Mouse (Mus musculus): ENCODE results near the gene Olfr1248. TPM values are rescaled to one million over a fixed set of nuclear protein-coding genes. Genes with fewer than 3 reads are reported as not detected.

Gene Olfr1248
- polyA plus RNA-seq (2014; fragmentation: Illumina TruSeq; extraction: RNeasy Lipid Tissue Mini Kit (QIAGEN cat#74804); ENCODE audit: insufficient read depth, low read depth, low replicate concordance), result not detected

DNA sequence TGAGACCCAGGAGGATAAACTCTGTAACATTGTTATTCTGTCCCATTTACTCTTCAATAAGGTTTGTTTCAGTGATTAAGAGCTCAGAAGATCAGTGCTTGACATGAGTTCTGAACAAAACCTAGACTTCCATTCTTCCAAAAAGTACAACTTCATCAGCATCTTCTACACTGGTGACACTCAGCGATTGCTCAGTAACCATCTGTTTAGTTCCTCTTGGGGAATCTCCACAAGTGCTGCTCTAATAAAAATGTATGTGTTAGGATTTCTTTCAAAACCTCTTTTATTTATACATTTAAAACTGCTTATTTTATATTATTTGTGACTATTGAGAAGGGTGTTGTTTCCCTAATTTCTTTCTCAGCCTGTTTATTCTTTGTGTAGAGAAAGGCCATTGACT, at the start of gene Olfr1248:
Gene Olfr1248, minus strand, starts transcription at position 101 of the 400 bp plus-strand sequence.

DNA sequence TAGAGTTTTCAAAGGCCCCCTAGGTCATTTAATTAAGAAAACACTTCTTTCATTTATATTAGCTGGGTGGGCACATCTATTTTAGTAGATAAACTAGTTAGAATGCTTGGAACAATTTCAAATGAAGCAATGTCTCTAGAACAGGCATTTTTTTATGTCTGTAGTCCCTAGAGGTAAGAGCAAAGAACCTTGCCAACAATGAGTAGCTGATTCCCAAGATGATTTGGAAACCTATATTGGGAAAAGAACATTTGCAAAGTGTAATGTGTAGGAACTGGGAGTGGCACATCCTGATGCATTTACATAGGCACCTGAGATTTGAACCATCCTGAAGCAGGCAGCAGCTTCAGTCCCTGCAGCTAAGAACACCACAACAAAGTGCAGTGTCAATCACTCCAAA, 43.3 kb upstream of the Olfr1248 start, which contains the start of gene Olfr1250:
Gene Olfr1250, minus strand, starts transcription at position 101 of the 400 bp plus-strand sequence.

DNA sequence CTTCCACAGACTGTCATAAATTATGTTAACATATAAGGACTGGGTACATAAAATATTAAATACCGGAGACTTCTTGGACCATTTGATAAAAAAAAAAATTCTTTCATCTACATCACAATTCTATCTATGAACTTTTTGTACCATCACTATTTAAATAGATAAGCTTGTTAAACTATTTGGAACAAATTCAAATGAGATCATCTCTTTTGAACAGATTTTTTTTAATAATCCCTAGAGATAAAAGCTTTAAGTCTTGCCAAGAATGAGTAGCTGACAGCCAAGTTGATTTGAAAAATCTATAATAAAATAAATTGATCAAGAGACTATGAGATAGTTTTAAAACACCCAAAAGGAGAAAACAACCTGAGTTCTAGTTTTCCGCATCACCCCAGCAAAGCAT, 16.8 kb upstream of the Olfr1248 start, which contains the start of gene Olfr1249:
Gene Olfr1249, minus strand, starts transcription at position 101 of the 400 bp plus-strand sequence.

DNA sequence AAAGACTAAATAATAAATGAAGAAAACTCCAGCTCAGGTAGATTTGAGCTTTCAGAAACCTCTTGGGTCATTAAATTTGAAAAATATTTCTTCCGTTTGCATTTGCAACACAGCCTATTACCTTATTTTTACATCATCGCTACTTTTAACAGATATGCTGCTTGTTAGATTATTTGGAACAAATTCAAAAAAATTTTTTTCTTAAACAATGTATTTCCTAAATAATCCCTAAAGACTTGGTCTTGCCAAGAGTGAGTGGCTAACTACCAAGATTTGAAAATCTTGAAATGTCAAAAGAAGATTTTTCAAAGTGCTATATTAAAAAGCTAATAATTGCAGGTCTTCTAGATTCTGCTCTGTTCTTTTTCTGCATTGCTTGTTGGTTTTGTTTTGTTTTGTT, 4.0 kb downstream of the Olfr1248 start, which contains the start of gene Olfr1247:
Gene Olfr1247, minus strand, starts transcription at position 101 of the 400 bp plus-strand sequence.

DNA sequence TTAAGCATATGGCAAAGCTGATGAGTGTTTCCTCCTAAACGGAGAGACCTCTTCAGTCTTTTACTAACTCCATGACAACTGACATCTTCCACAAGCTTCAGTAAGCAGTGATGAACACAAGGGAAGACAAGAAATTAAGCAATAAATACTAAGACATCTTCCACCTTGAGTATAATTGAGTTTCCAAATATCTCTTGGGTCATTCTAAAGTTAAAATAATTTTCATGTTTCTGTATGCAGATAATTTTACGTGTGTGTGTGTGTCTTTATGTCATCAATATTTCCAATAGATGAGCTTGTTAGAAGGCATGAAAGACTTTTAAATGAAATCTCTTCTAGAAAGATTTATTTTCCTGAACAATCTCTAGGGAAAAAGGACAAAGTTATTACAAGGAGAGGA, 25.0 kb downstream of the Olfr1248 start, which contains the start of gene Olfr1246:
Gene Olfr1246, minus strand, starts transcription at position 101 of the 400 bp plus-strand sequence.

DNA sequence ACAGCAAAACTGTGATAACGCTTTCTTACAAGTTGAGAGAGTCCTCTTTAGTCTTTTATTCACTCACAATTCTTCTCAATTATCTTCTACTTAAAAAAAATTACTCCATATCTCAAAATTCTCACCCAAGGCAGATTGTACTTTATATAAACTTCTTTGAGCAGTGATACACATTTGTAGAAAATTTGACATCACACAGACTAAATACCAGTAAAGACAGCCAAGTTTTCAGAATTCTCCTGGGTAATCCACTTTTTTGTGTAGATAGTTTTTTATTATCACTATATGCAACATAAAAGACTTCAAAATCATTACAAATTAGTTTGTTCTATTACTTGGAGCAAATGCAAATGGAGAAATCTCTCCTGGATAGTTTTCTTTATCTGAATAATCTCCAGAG, 39.7 kb downstream of the Olfr1248 start, which contains the start of gene Olfr1245:
Gene Olfr1245, minus strand, starts transcription at position 101 of the 400 bp plus-strand sequence.

Other genes starting within 250 kb of the Olfr1248 start
- gene Olfr1238, start 208.6 kb downstream of the Olfr1248 start, polyA plus RNA-seq (2014; fragmentation: Illumina TruSeq; extraction: RNeasy Lipid Tissue Mini Kit (QIAGEN cat#74804); ENCODE audit: insufficient read depth, low read depth, low replicate concordance), result not detected
- not detected for gene Olfr1239, start 197.8 kb downstream of the Olfr1248 start, polyA plus RNA-seq (2014; fragmentation: Illumina TruSeq; extraction: RNeasy Lipid Tissue Mini Kit (QIAGEN cat#74804); ENCODE audit: insufficient read depth, low read depth, low replicate concordance)
- not detected for gene Olfr1240, start 175.2 kb downstream of the Olfr1248 start, polyA plus RNA-seq (2014; fragmentation: Illumina TruSeq; extraction: RNeasy Lipid Tissue Mini Kit (QIAGEN cat#74804); ENCODE audit: insufficient read depth, low read depth, low replicate concordance)
- gene Olfr1241, start 131.1 kb downstream of the Olfr1248 start, polyA plus RNA-seq (2014; fragmentation: Illumina TruSeq; extraction: RNeasy Lipid Tissue Mini Kit (QIAGEN cat#74804); ENCODE audit: insufficient read depth, low read depth, low replicate concordance), result not detected
- not detected for gene Olfr1242, start 119.9 kb downstream of the Olfr1248 start, polyA plus RNA-seq (2014; fragmentation: Illumina TruSeq; extraction: RNeasy Lipid Tissue Mini Kit (QIAGEN cat#74804); ENCODE audit: insufficient read depth, low read depth, low replicate concordance)
- not detected for gene Olfr1243, start 86.8 kb downstream of the Olfr1248 start, polyA plus RNA-seq (2014; fragmentation: Illumina TruSeq; extraction: RNeasy Lipid Tissue Mini Kit (QIAGEN cat#74804); ENCODE audit: insufficient read depth, low read depth, low replicate concordance)
- gene Olfr1245, start 39.8 kb downstream of the Olfr1248 start, polyA plus RNA-seq (2014; fragmentation: Illumina TruSeq; extraction: RNeasy Lipid Tissue Mini Kit (QIAGEN cat#74804); ENCODE audit: insufficient read depth, low read depth, low replicate concordance), result not detected
- not detected for gene Olfr1246, start 25.1 kb downstream of the Olfr1248 start, polyA plus RNA-seq (2014; fragmentation: Illumina TruSeq; extraction: RNeasy Lipid Tissue Mini Kit (QIAGEN cat#74804); ENCODE audit: insufficient read depth, low read depth, low replicate concordance)
- gene Olfr1247, start 4.1 kb downstream of the Olfr1248 start, polyA plus RNA-seq (2014; fragmentation: Illumina TruSeq; extraction: RNeasy Lipid Tissue Mini Kit (QIAGEN cat#74804); ENCODE audit: insufficient read depth, low read depth, low replicate concordance), result not detected
- not detected for gene Olfr1249, start 16.7 kb upstream of the Olfr1248 start, polyA plus RNA-seq (2014; fragmentation: Illumina TruSeq; extraction: RNeasy Lipid Tissue Mini Kit (QIAGEN cat#74804); ENCODE audit: insufficient read depth, low read depth, low replicate concordance)
- gene Olfr1250, start 43.2 kb upstream of the Olfr1248 start, polyA plus RNA-seq (2014; fragmentation: Illumina TruSeq; extraction: RNeasy Lipid Tissue Mini Kit (QIAGEN cat#74804); ENCODE audit: insufficient read depth, low read depth, low replicate concordance), result not detected
- gene Olfr1251, start 53.7 kb upstream of the Olfr1248 start, polyA plus RNA-seq (2014; fragmentation: Illumina TruSeq; extraction: RNeasy Lipid Tissue Mini Kit (QIAGEN cat#74804); ENCODE audit: insufficient read depth, low read depth, low replicate concordance), result not detected
- not detected for gene Olfr1252, start 106.8 kb upstream of the Olfr1248 start, polyA plus RNA-seq (2014; fragmentation: Illumina TruSeq; extraction: RNeasy Lipid Tissue Mini Kit (QIAGEN cat#74804); ENCODE audit: insufficient read depth, low read depth, low replicate concordance)
- gene Olfr1253, start 138.8 kb upstream of the Olfr1248 start, polyA plus RNA-seq (2014; fragmentation: Illumina TruSeq; extraction: RNeasy Lipid Tissue Mini Kit (QIAGEN cat#74804); ENCODE audit: insufficient read depth, low read depth, low replicate concordance), result not detected
- not detected for gene Olfr1254, start 175.4 kb upstream of the Olfr1248 start, polyA plus RNA-seq (2014; fragmentation: Illumina TruSeq; extraction: RNeasy Lipid Tissue Mini Kit (QIAGEN cat#74804); ENCODE audit: insufficient read depth, low read depth, low replicate concordance)
- gene Olfr1255, start 193.8 kb upstream of the Olfr1248 start, polyA plus RNA-seq (2014; fragmentation: Illumina TruSeq; extraction: RNeasy Lipid Tissue Mini Kit (QIAGEN cat#74804); ENCODE audit: insufficient read depth, low read depth, low replicate concordance), result not detected
- gene Olfr1256, start 223.3 kb upstream of the Olfr1248 start, polyA plus RNA-seq (2014; fragmentation: Illumina TruSeq; extraction: RNeasy Lipid Tissue Mini Kit (QIAGEN cat#74804); ENCODE audit: insufficient read depth, low read depth, low replicate concordance), result not detected
- not detected for gene Olfr48, start 230.0 kb upstream of the Olfr1248 start, polyA plus RNA-seq (2014; fragmentation: Illumina TruSeq; extraction: RNeasy Lipid Tissue Mini Kit (QIAGEN cat#74804); ENCODE audit: insufficient read depth, low read depth, low replicate concordance)